Mouse (Mus musculus) embryo, embryonic 11 days (tissue): ENCODE measurements around the gene Erp27.
A peak's percentile ranks its signal among the peaks of the same experiment; 100 is the strongest.

Experiments used
- DNase-seq: peaks from one replicate; pipeline ENCODE4 v3.0.0-alpha.2; 2015

Erp27 gene

GRCm38 (mm10) chr6:136922080-136922479, at the start of gene Erp27:
TSS of gene Erp27 (minus strand) at chr6:136922180.
- DNase-seq: no peak

DNA sequence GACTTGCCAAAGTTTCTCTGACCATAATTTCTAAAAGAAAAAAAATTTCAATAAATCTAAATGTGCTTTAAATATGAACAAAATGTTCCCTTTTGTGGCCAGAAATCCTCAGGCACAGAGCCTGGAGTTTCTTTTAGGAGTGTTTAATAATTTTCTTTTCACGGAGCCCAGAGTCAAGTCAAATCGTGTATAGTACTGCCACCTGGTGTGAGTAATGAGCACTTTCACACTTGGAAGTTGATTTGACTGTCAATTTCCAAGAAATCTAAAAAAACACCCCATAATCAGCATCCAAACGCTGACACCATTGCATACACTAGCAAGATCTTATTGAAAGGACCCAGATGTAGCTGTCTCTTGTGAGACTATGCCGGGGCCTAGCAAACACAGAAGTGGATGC, 46.9 kb upstream of the Erp27 start:
- DNase-seq: peak; percentile 42

GRCm38 (mm10) chr6:136967466-136967865, 45.5 kb upstream of the Erp27 start:
- no peak for DNase-seq

- DNase-seq: no peak
Observed at GRCm38 (mm10) chr6:136965912-136966311, 43.9 kb upstream of the Erp27 start.

GRCm38 (mm10) chr6:136964609-136965510, 42.9 kb upstream of the Erp27 start:
- no peak for DNase-seq

- DNase-seq: no peak
Observed at GRCm38 (mm10) chr6:136962957-136963356, 41.0 kb upstream of the Erp27 start.

DNA sequence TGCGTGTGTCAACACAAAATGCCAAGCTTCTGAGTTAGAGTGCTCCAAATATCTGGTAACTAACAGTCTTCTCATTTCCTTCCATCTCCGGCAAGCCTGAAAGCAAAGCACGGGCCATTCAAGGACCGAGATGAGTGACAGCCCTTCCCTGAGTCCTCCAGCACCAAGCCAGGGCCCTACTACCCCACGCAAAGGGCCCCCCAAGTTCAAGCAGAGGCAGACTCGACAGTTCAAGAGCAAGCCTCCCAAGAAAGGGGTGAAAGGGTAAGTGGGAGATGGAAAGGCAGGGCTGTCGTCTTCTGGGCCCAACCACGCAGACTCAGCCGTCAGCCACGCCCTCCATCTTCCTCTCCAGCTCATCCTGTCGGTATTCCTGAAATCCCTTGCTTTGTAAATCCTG, 37.2 kb upstream of the Erp27 start:
- no peak for DNase-seq

DNA sequence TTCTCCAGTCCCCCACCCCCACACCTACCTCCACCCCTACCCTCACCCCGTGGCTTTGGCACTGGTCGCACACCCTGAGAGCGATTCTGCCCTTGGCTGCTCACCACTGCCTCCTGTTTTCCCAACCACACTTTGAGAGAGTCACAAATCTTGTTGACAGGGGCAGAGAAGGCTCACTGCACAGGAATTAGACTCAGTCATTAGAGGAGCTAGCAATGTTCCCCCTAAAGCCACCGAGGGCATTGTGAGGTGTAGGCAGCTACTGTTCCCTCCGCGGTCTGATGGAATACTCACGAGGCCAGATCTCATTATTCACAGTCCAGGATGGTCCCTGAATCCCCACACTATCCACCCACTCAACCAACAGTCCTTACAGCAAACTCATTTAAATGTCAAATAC, 35.1 kb upstream of the Erp27 start:
- DNase-seq: no peak

GRCm38 (mm10) chr6:136955240-136955639, 33.3 kb upstream of the Erp27 start:
- no peak for DNase-seq

DNA sequence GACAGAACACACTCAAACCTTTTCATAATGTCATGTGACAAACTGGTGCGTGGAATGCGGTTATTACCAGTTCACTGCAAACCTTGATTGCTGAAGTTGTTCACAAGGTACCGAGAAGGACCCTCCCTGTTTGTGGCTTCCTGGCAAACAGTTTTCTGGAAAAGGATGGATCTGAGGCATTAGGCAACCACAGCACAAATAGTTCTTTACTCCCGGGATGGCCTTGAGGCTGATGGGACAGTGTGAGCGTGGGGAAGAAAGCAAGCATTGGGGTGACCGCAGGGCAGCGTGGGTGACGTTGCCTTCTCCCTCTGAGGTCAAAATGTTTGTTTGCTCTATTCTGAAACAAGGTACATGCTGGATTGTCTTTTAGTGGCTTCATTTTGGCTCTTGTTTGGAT, 32.7 kb upstream of the Erp27 start:
- DNase-seq: no peak

- DNase-seq: no peak
Observed at GRCm38 (mm10) chr6:136954192-136954591, 32.2 kb upstream of the Erp27 start.

DNA sequence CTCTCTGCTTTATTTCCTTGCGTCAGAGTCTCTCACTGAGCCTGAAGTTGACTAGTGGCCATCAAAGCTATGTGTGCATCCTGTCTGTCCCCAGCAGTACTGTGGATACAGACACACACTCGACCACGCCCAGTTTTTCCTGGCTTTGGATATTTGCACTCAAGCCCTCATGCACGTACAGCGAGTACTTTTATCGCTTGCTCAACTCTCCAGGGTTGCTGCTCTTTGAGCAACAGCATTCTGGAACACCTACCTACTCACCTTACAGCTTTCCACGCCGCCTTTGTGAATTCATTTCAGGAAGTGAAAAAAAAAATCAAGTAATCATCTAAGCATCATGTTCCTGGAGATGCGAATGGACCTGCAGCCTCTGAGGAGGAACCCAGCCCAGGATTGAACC, 30.9 kb upstream of the Erp27 start:
- no peak for DNase-seq

DNA sequence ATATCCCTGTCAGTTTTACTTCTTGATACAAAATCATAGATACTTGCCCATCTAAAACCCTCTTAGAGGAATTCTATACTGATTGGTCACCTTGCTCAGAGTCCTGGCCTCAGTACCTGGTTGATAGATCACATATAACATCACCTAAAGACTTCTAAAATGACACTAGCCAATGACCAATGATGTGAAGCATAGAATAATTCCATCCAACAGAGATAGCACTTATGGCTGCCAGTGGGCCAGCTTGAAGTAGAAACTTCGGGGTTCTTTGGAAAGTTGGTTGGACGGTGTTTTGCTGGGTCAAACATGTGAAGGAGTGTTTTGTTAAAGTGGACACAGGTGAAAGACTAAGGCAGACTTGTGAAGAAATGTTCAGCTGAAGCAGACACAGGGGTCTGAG, 28.2 kb upstream of the Erp27 start:
- no peak for DNase-seq

GRCm38 (mm10) chr6:136947716-136948115, 25.7 kb upstream of the Erp27 start:
- DNase-seq: no peak

DNA sequence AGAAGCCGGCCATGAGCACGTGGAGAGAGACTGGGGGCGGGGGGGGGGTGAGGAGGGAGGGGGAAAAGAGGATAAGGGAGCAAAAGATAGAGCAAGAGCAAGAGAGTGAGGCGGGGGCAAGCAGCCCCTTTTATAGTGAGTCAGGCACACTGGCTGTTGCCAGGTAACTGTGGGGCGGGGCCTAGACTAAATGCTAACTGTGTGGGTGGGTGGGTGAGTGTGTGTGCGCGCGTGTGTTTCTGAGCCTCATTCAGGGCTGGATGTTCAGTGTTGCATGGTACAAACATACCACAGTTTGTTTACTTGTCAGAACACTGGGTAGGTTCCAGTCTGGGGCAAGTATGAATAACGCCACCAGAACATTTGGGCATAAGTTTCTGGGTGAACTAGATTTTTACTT, 25.0 kb upstream of the Erp27 start:
- DNase-seq: peak; percentile 22

GRCm38 (mm10) chr6:136946241-136946640, 24.3 kb upstream of the Erp27 start:
- no peak for DNase-seq

DNA sequence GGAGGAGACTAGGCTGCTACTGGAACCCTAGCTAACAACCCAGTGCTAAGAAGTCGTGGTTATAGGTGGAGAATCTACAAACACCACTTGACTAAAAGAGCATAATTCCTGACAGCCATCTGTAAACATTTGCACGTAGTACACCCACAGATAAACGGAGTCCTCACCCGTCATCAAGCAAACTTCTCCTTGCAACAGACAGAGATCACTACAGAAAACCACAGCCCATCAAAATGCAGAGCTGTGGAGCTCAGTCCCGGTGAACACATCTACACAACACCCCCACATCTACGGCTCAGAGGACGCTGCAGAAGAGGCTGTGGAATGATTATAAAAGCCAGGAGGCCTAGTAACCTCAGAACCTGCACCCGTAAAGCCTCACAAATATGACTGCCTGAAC, 22.5 kb upstream of the Erp27 start:
- no peak for DNase-seq

DNA sequence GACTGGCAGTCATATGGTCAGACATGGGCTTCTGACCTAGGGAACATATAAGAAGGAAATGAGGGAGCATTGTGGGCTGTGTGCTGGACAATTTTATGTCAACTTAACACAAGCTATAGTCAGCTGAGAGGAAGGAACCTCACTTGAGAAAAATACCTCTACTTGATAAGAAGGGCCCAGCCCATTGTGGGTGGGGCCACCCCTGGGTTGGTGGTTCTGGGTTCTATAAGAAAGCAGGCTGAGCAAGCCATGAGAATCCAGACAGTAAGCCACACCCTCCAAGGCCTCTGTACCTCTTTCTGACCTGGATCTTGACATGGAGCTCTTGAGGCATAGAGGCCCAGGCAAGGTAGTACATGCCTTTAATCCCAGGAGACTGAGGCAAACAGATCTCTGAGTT, 21.4 kb upstream of the Erp27 start:
- DNase-seq: no peak

GRCm38 (mm10) chr6:136942280-136942679, 20.3 kb upstream of the Erp27 start:
- DNase-seq: no peak

DNA sequence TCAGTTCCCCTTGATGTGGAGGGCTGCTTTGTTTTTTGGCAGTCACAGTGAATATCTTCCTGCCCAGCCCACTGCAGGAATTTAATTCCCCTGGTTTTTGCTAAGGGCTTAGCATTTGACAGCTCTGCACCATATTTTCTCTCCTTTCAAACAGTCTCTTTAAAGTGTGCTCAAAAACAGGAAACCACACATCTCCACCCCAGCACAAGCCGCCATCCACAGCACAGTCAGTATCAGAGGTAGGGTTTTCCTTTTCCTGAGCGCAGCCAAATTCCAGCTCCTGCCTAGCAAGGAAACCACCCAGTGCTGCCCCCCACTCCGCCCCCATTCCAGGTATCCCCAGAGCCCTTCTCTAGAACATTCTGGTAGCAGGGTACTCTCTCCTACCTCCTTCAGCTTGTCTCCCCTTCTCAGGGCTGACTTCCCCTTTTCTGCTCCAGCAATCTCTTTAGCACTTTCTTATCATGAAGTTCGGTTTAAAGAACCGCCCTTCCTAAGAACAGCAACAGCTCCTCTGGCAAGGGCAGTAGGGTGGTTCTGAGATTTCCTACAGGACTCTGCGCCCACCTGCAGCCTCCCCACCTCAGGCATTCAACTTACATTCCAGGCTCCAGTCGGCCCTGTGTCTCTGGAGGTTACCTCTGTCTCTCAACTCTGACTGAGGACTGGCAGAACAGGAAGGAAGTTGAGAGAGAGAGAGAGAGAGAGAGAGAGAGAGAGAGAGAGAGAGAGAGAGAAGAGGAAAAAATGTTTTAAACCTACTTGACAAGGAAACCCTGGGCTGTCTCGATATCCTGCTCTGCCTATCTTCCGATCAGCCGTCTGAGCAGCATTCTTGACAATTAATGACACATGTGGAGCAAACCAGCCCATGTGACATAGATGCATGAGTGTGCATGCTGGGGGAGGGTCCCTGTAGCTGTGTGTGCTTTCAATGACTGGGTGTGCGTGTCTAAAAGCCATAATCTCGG, 19.4 kb upstream of the Erp27 start, which contains the start of gene Arhgdib:
Arhgdib (minus strand) TSS at position 849 of the 971 bp plus-strand sequence.
- peak; percentile 48 for DNase-seq

GRCm38 (mm10) chr6:136940188-136940960, 18.4 kb upstream of the Erp27 start:
- no peak for DNase-seq

GRCm38 (mm10) chr6:136939326-136940187, 17.6 kb upstream of the Erp27 start:
- DNase-seq: no peak
